In the genomic region with DNA sequence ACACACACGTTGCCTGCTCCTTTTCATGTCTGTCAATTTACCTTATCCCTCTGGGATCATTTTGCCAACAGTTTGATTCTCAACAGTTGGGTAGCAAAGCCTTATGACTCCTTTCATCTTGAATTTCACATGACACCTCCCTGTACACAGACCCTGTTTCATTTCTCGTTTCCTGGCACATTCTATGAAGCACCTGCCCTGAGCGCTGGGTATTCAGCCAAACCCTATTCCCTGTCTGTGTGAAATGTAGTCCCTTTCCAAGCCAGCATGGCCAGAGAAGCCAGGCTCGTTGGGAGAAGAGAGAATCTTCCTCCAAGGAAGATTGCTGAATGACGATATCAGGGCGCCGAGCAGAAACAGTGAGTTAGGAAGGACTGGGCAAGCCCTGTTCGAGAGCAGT, we compare ENCODE assay signal across 27 mouse cellular contexts.
"Had no signal": no experiment of that assay in that cellular context is flagged by ENCODE, and none has a peak within 500 bp of the region (broad histone marks: within the 10 kb centered on the region; RNA-seq: fewer than 3 reads in every experiment).

No protein-coding gene starts in this region.

- H3K4me2 ChIP-seq: heart, embryonic 12.5 days; hindbrain, embryonic 12.5 days; hindbrain, embryonic 14.5 days; intestine, embryonic 15.5 days; limb, embryonic 12.5 days; liver, embryonic 11.5 days; liver, embryonic 13.5 days; liver, embryonic 15.5 days had no signal

- DNase-seq: gastrocnemius, adult 2 months; gastrocnemius, postnatal 10 days; gastrocnemius, postnatal 25 days; heart, adult 18-20 months; heart, postnatal 10 days; heart, postnatal 4 days; kidney, adult 18-20 months; kidney, adult 8-10 months; kidney, postnatal 14 days; kidney, postnatal 36 days; liver; liver, embryonic 13.5 days had no signal

- H3K9me3 ChIP-seq: heart, embryonic 10.5 days; heart, embryonic 12.5 days; hindbrain, embryonic 10.5 days; hindbrain, embryonic 12.5 days; intestine, embryonic 15.5 days; limb, embryonic 10.5 days; limb, embryonic 12.5 days; liver, embryonic 13.5 days; liver, embryonic 15.5 days had no signal

- H3K27ac ChIP-seq: gastrocnemius, adult 2 months; heart, embryonic 10.5 days; hindbrain, embryonic 10.5 days; hindbrain, embryonic 12.5 days; hindbrain, embryonic 14.5 days; intestine, embryonic 15.5 days; kidney, postnatal 0 days; left cerebral cortex, adult 2 months; limb, embryonic 10.5 days; limb, embryonic 12.5 days; liver, embryonic 13.5 days; liver, embryonic 15.5 days had no signal

- H3K4me1 ChIP-seq: heart, embryonic 10.5 days; heart, embryonic 12.5 days; hindbrain, embryonic 10.5 days; hindbrain, embryonic 12.5 days; intestine, embryonic 15.5 days; limb, embryonic 10.5 days; limb, embryonic 12.5 days; liver, embryonic 13.5 days; liver, embryonic 15.5 days had no signal

- H3K36me3 ChIP-seq: heart, embryonic 10.5 days; heart, embryonic 12.5 days; hindbrain, embryonic 10.5 days; hindbrain, embryonic 12.5 days; intestine, embryonic 15.5 days; limb, embryonic 10.5 days; limb, embryonic 12.5 days; liver, embryonic 13.5 days; liver, embryonic 15.5 days had no signal

- ATAC-seq: hindbrain, embryonic 16.5 days; inflammation-experienced regulatory T-cells, adult 6 months; intestine, embryonic 15.5 days; intestine, postnatal 0 days had no signal

- H3K27me3 ChIP-seq: heart, embryonic 12.5 days; hindbrain, embryonic 12.5 days; intestine, embryonic 15.5 days; limb, embryonic 12.5 days; liver, embryonic 13.5 days; liver, embryonic 15.5 days had no signal

- H3K4me3 ChIP-seq: gastrocnemius, adult 2 months; heart, embryonic 10.5 days; heart, embryonic 12.5 days; hindbrain, embryonic 10.5 days; hindbrain, embryonic 12.5 days; intestine, embryonic 15.5 days; left cerebral cortex, adult 2 months; limb, embryonic 10.5 days; limb, embryonic 12.5 days; liver, embryonic 13.5 days; liver, embryonic 15.5 days had no signal

- H3K9ac ChIP-seq: heart, embryonic 12.5 days; hindbrain, embryonic 12.5 days; hindbrain, embryonic 14.5 days; intestine, embryonic 15.5 days; limb, embryonic 12.5 days; liver, embryonic 13.5 days; liver, embryonic 15.5 days had no signal
